23 mouse cellular contexts compared by ENCODE assay signal in the genomic region with DNA sequence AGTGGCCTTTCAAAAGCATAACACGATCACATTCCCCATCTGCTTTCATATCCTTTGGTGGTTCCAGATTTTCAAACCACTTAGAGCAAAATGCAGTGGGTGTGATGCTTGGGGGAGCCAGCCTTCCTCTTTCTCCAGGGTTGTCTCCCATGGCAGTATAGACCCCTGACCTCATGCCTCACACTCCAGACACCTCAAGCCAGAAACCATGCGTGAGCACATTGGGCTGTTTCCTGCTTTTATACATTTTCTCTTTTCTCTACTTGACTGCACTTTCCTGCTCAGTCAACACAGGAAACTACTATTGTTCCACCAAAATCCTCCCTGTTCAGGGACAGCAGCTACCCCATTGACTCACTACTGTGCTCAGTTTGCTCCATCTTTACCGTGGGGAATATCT.
"Had no signal": no experiment of that assay in that cellular context is flagged by ENCODE, and none has a peak within 500 bp of the region (broad histone marks: within the 10 kb centered on the region; RNA-seq: fewer than 3 reads in every experiment).

No protein-coding gene starts in this region.

- H3K27me3 ChIP-seq: limb, embryonic 13.5 days; liver, embryonic 12.5 days; liver, embryonic 15.5 days; midbrain, embryonic 12.5 days; midbrain, embryonic 15.5 days; neural tube, embryonic 12.5 days; neural tube, embryonic 15.5 days had no signal

- H3K9me3 ChIP-seq: limb, embryonic 10.5 days; limb, embryonic 13.5 days; liver, embryonic 12.5 days; liver, embryonic 15.5 days; midbrain, embryonic 12.5 days; midbrain, embryonic 15.5 days had no signal

- H3K4me2 ChIP-seq: limb, embryonic 13.5 days; liver, embryonic 12.5 days; liver, embryonic 15.5 days; midbrain, embryonic 12.5 days; midbrain, embryonic 15.5 days; neural tube, embryonic 12.5 days; neural tube, embryonic 15.5 days had no signal

- H3K27ac ChIP-seq: layer of hippocampus, adult 2 months; limb, embryonic 10.5 days; limb, embryonic 13.5 days; liver, embryonic 12.5 days; liver, embryonic 15.5 days; macrophage; midbrain, embryonic 12.5 days; midbrain, embryonic 15.5 days; neural tube, embryonic 12.5 days; neural tube, embryonic 15.5 days; stomach, postnatal 0 days had no signal

- H3K4me1 ChIP-seq: limb, embryonic 10.5 days; limb, embryonic 13.5 days; liver, embryonic 12.5 days; liver, embryonic 15.5 days; midbrain, embryonic 12.5 days; midbrain, embryonic 15.5 days; neural tube, embryonic 12.5 days; neural tube, embryonic 15.5 days had no signal

- H3K9ac ChIP-seq: limb, embryonic 13.5 days; liver, embryonic 12.5 days; liver, embryonic 15.5 days; midbrain, embryonic 12.5 days; midbrain, embryonic 15.5 days; neural tube, embryonic 12.5 days; neural tube, embryonic 15.5 days had no signal

- H3K4me3 ChIP-seq: layer of hippocampus, adult 2 months; limb, embryonic 10.5 days; limb, embryonic 13.5 days; liver, embryonic 12.5 days; liver, embryonic 15.5 days; midbrain, embryonic 12.5 days; midbrain, embryonic 15.5 days; neural tube, embryonic 12.5 days; neural tube, embryonic 15.5 days had no signal

- H3K36me3 ChIP-seq: limb, embryonic 10.5 days; limb, embryonic 13.5 days; liver, embryonic 12.5 days; liver, embryonic 15.5 days; midbrain, embryonic 12.5 days; midbrain, embryonic 15.5 days; neural tube, embryonic 12.5 days; neural tube, embryonic 15.5 days had no signal

- DNase-seq: kidney, adult 11 months; kidney, adult 9 months; layer of hippocampus, adult 9-11 months; liver; lung, adult 18-20 months; right cerebral cortex, adult 18-20 months; right cerebral cortex, postnatal 14 days; right cerebral cortex, postnatal 4 days; thymus, adult 2 months; thymus, postnatal 14 days; thymus, postnatal 4 days had no signal

- ATAC-seq: liver, embryonic 12.5 days; lung, postnatal 0 days; midbrain, embryonic 15.5 days had no signal
